Mouse (Mus musculus) megakaryocyte, embryonic 14.5 days (primary cell): Measurements from ENCODE around the gene Atxn7l1.

ENCODE experiments used
- FLI1 ChIP-seq: IDR thresholded peaks from 2 replicates; pipeline ENCODE4 v1.6.1; 2012; ENCODE audit warnings: low read length, inconsistent platforms, mixed read lengths
- GATA1 ChIP-seq: IDR thresholded peaks from 3 replicates; pipeline ENCODE4 v1.6.1; 2012; ENCODE audit warnings: mixed read lengths, low read length, inconsistent platforms, borderline replicate concordance

- TF ChIP-seq GATA1, result no peak
- no peak for TF ChIP-seq FLI1
Measured at GRCm38 (mm10) chr12:33162541-33162940, 15.0 kb downstream of the Atxn7l1 start.
